Mouse (Mus musculus): ENCODE data around the gene Mob3c.

GRCm38 (mm10) chr4:115835576-115835975 lies 7.7 kb downstream of the Mob3c start:
- TF ChIP-seq CTCF (IDR thresholded peaks at IDR 0.05; ENCODE audit: control insufficient read depth, insufficient read depth, insufficient read length) (no peak), MYOD1 (IDR thresholded peaks at IDR 0.05; ENCODE audit: control insufficient read depth, insufficient read length, low read depth) (no peak), MYOG (IDR thresholded peaks at IDR 0.05; ENCODE audit: control insufficient read depth, extremely low read depth, insufficient read length) (no peak), FOSL1 (IDR thresholded peaks at IDR 0.05; ENCODE audit: insufficient read depth, low read length, poor library complexity, severe bottlenecking) (no peak), USF1 (IDR thresholded peaks at IDR 0.05; ENCODE audit: low read depth) (no peak)

All from C2C12 (cell line).